Mouse (Mus musculus) CH12.LX (cell line): Measurements from ENCODE around the gene Slc22a4.

Source experiments
- CTCF ChIP-seq, 2 experiments: IDR thresholded peaks in 1 of 2; conservative IDR thresholded peaks in 1 of 2; 2 replicates each; pipeline ENCODE4 v1.5.1; 2011 to 2012; ENCODE audit warnings: low read depth in 2 of 2, low read length in 2 of 2, improper control_type of control experiment in 1 of 2, inconsistent platforms in 1 of 2, mild to moderate bottlenecking in 1 of 2, moderate library complexity in 1 of 2
- EP300 ChIP-seq: IDR thresholded peaks from 2 replicates; pipeline ENCODE4 v1.6.1; 2011; ENCODE audit warnings: low read length, improper control_type of control experiment
- KAT2A ChIP-seq: IDR thresholded peaks from 2 replicates; pipeline ENCODE4 v1.6.1; 2012; ENCODE audit warnings: low read length, improper control_type of control experiment, inconsistent platforms; ENCODE audit not compliant: insufficient replicate concordance
- MAFK ChIP-seq: IDR thresholded peaks from 2 replicates; pipeline ENCODE4 v1.6.1; 2011; ENCODE audit warnings: low read length, improper control_type of control experiment; ENCODE audit not compliant: insufficient replicate concordance
- MEF2A ChIP-seq: IDR thresholded peaks from 2 replicates; pipeline ENCODE4 v1.6.1; 2014; ENCODE audit warnings: low read depth, mild to moderate bottlenecking, inconsistent platforms, low read length, improper control_type of control experiment, borderline replicate concordance
- POLR2AphosphoS2 ChIP-seq: IDR thresholded peaks from 2 replicates; pipeline ENCODE4 v1.6.1; 2011; ENCODE audit warnings: low read depth, low read length, improper control_type of control experiment
- ZNF384 ChIP-seq: IDR thresholded peaks from 2 replicates; pipeline ENCODE4 v1.6.1; 2012; ENCODE audit warnings: low read depth, low read length, improper control_type of control experiment, inconsistent platforms

GRCm38 (mm10) chr11:54021396-54022093 is 6.3 kb downstream of the Slc22a4 start:
- TF ChIP-seq EP300 (no peak), CTCF (conservative IDR thresholded peaks at IDR 0.05 in 1 of 2, IDR thresholded peaks at IDR 0.05 in 1 of 2; ENCODE audit: low read depth in 2 of 2, low read length in 2 of 2) (no peak), POLR2AphosphoS2 (no peak), MAFK (no peak), KAT2A (no peak), ZNF384 (no peak), MEF2A (no peak)
